Mouse (Mus musculus) embryonic fibroblast, embryonic 13.5 days (primary cell): Measurements from ENCODE around the gene Fadd.
A peak's percentile ranks its signal among the peaks of the same experiment; 100 is the strongest.

ENCODE experiments used
- CTCF ChIP-seq: IDR thresholded peaks from 2 replicates; pipeline ENCODE4 v1.5.1; 2011; ENCODE audit warnings: mild to moderate bottlenecking, control low read depth, low read length, moderate library complexity, borderline replicate concordance; ENCODE audit not compliant: insufficient read depth
- POLR2A ChIP-seq: IDR thresholded peaks from 2 replicates; pipeline ENCODE4 v1.6.1; 2011; ENCODE audit warnings: low read depth, mild to moderate bottlenecking, control low read depth, low read length, moderate library complexity

DNA sequence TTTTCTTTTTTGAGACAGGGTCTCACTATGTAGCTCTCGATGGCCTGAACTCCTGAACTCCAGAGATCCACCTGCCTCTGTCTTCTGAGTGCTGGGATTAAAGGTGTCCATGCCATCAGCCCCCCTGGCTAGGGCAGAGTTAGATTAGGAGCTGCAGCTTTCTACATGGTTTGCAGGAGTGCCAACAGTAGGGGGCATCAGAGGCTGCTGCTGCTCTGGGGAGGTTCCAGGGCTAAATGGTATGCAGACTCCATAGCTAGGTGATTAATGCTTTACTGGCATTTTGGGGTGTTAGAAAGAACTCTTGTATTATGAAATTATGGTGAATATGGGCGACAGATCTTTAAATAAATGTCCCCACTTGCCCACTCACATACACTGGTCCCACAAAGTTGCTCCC, 5.0 kb upstream of the Fadd start:
- TF ChIP-seq CTCF (peak; percentile 58; the same call in 1 of the 2 replicates), POLR2A (no peak)
